Mouse (Mus musculus) 3134 (cell line): ENCODE data around the gene Rdh12.
"Not testable (repeated sequence)": the region's sequence is repeated elsewhere in the genome, so short reads cannot be mapped to it uniquely, and the experiment has no call there.

Experiments
- DNase-seq: peaks from one replicate; pipeline ENCODE4 v3.0.0-alpha.2; 2011; ENCODE audit warnings: low spot score; ENCODE audit not compliant: insufficient read length; ENCODE audit errors: extremely low read depth

The Rdh12 gene

GRCm38 (mm10) chr12:79208703-79209464 lies at the start of gene Rdh12:
Rdh12 (plus strand) TSS chr12:79208914.
- no peak for DNase-seq

GRCm38 (mm10) chr12:79162876-79163275 lies 45.8 kb upstream of the Rdh12 start:
- DNase-seq: no peak

GRCm38 (mm10) chr12:79169173-79169572 lies 39.5 kb upstream of the Rdh12 start:
- no peak for DNase-seq

GRCm38 (mm10) chr12:79170421-79170820 lies 38.3 kb upstream of the Rdh12 start:
- DNase-seq: no peak

GRCm38 (mm10) chr12:79171269-79171995 lies 37.3 kb upstream of the Rdh12 start:
- no peak for DNase-seq

- peak; percentile 93 for DNase-seq
Measured at GRCm38 (mm10) chr12:79172019-79172941, 36.4 kb upstream of the Rdh12 start, which contains the start of gene Vti1b. Vti1b (minus strand) TSS chr12:79172667.

- no peak for DNase-seq
Measured at GRCm38 (mm10) chr12:79173721-79174120, 35.0 kb upstream of the Rdh12 start.

- no peak for DNase-seq
Measured at GRCm38 (mm10) chr12:79175998-79176397, 32.7 kb upstream of the Rdh12 start.

GRCm38 (mm10) chr12:79185160-79185559 lies 23.6 kb upstream of the Rdh12 start:
- DNase-seq: not testable (repeated sequence)

GRCm38 (mm10) chr12:79190931-79191673 lies 17.6 kb upstream of the Rdh12 start:
- peak; percentile 59 for DNase-seq

GRCm38 (mm10) chr12:79191701-79192100 lies 17.0 kb upstream of the Rdh12 start:
- peak; percentile 67 for DNase-seq

- no peak for DNase-seq
Measured at GRCm38 (mm10) chr12:79192193-79192592, 16.5 kb upstream of the Rdh12 start, which contains the start of gene Rdh11. Rdh11 (minus strand) TSS chr12:79192293.

GRCm38 (mm10) chr12:79193441-79193840 lies 15.3 kb upstream of the Rdh12 start:
- peak; percentile 32 for DNase-seq

GRCm38 (mm10) chr12:79197105-79197504 lies 11.6 kb upstream of the Rdh12 start:
- no peak for DNase-seq

GRCm38 (mm10) chr12:79201882-79202281 lies 6.8 kb upstream of the Rdh12 start:
- DNase-seq: no peak

- DNase-seq: no peak
Measured at GRCm38 (mm10) chr12:79211447-79211846, 2.7 kb downstream of the Rdh12 start.

- DNase-seq: no peak
Measured at GRCm38 (mm10) chr12:79217511-79217910, 8.8 kb downstream of the Rdh12 start.

- DNase-seq: no peak
Measured at GRCm38 (mm10) chr12:79235485-79236080, 26.9 kb downstream of the Rdh12 start.

GRCm38 (mm10) chr12:79241985-79242384 lies 33.3 kb downstream of the Rdh12 start:
- DNase-seq: no peak

GRCm38 (mm10) chr12:79242921-79243320 lies 34.2 kb downstream of the Rdh12 start:
- no peak for DNase-seq
